Mouse (Mus musculus): ENCODE measurements at regions not wholly inside any gene's neighbourhood (a gene's known extent, or its start where the extent isn't known, plus 50 kb on each side); places are given as distances from the start of the nearest gene placed in this dataset.

GRCm38 (mm10) chr5:46150825-46151224 is 293.4 kb upstream of the Lcorl start:
- TF ChIP-seq GATA4 (IDR thresholded peaks at IDR 0.05; ENCODE audit: insufficient replicate concordance, low read length): no peak

GRCm38 (mm10) chr5:46149851-46150615 is 292.6 kb upstream of the Lcorl start:
- no peak for TF ChIP-seq GATA4 (IDR thresholded peaks at IDR 0.05; ENCODE audit: insufficient replicate concordance, low read length)

GRCm38 (mm10) chr5:46139024-46139423 is 281.6 kb upstream of the Lcorl start:
- TF ChIP-seq GATA4 (IDR thresholded peaks at IDR 0.05; ENCODE audit: insufficient replicate concordance, low read length): peak; percentile 76

GRCm38 (mm10) chr5:46137695-46138094 is 280.3 kb upstream of the Lcorl start:
- TF ChIP-seq GATA4 (IDR thresholded peaks at IDR 0.05; ENCODE audit: insufficient replicate concordance, low read length): no peak

- no peak for TF ChIP-seq GATA4 (IDR thresholded peaks at IDR 0.05; ENCODE audit: insufficient replicate concordance, low read length)
These were observed 250.6 kb upstream of the Lcorl start for GRCm38 (mm10) chr5:46108020-46108419.

GRCm38 (mm10) chr5:46103350-46103749 is 245.9 kb upstream of the Lcorl start:
- TF ChIP-seq GATA4 (IDR thresholded peaks at IDR 0.05; ENCODE audit: insufficient replicate concordance, low read length): no peak

GRCm38 (mm10) chr5:46092549-46092948 is 235.1 kb upstream of the Lcorl start:
- TF ChIP-seq GATA4 (IDR thresholded peaks at IDR 0.05; ENCODE audit: insufficient replicate concordance, low read length): no peak

GRCm38 (mm10) chr5:46086885-46087284 is 229.5 kb upstream of the Lcorl start:
- no peak for TF ChIP-seq GATA4 (IDR thresholded peaks at IDR 0.05; ENCODE audit: insufficient replicate concordance, low read length)

GRCm38 (mm10) chr5:46083293-46083692 is 225.9 kb upstream of the Lcorl start:
- TF ChIP-seq GATA4 (IDR thresholded peaks at IDR 0.05; ENCODE audit: insufficient replicate concordance, low read length): no peak

- TF ChIP-seq GATA4 (IDR thresholded peaks at IDR 0.05; ENCODE audit: insufficient replicate concordance, low read length): no peak
These were observed 216.3 kb upstream of the Lcorl start for GRCm38 (mm10) chr5:46073744-46074143.

- no peak for TF ChIP-seq GATA4 (IDR thresholded peaks at IDR 0.05; ENCODE audit: insufficient replicate concordance, low read length)
These were observed 215.7 kb upstream of the Lcorl start for GRCm38 (mm10) chr5:46073136-46073535.

GRCm38 (mm10) chr5:46059910-46060309 is 202.5 kb upstream of the Lcorl start:
- TF ChIP-seq GATA4 (IDR thresholded peaks at IDR 0.05; ENCODE audit: insufficient replicate concordance, low read length): no peak

GRCm38 (mm10) chr5:46054850-46055249 is 197.4 kb upstream of the Lcorl start:
- no peak for TF ChIP-seq GATA4 (IDR thresholded peaks at IDR 0.05; ENCODE audit: insufficient replicate concordance, low read length)

GRCm38 (mm10) chr5:46042684-46043348 is 185.4 kb upstream of the Lcorl start:
- TF ChIP-seq GATA4 (IDR thresholded peaks at IDR 0.05; ENCODE audit: insufficient replicate concordance, low read length): no peak

GRCm38 (mm10) chr5:46033008-46033676 is 175.7 kb upstream of the Lcorl start:
- no peak for TF ChIP-seq GATA4 (IDR thresholded peaks at IDR 0.05; ENCODE audit: insufficient replicate concordance, low read length)

- TF ChIP-seq GATA4 (IDR thresholded peaks at IDR 0.05; ENCODE audit: insufficient replicate concordance, low read length): no peak
These were observed 174.8 kb upstream of the Lcorl start for GRCm38 (mm10) chr5:46032206-46032605.

All from liver, adult (tissue).